Mouse (Mus musculus): Measurements from ENCODE around the gene Adgrl3. TPM values are rescaled to one million over a fixed set of nuclear protein-coding genes. Genes with fewer than 3 reads are reported as not detected.

Adgrl3 gene
- polyA plus RNA-seq, 1 experiment from 2014 or later = 8.5 TPM

GRCm38 (mm10) chr5:81347571-81347970 is 327.6 kb downstream of the Adgrl3 start:
- no peaks in the 10 kb centered on the region for H3K36me3 ChIP-seq (ENCODE audit: control insufficient read depth, insufficient read depth, low read length)
- no peak overlapping the region for H3K4me3 ChIP-seq (ENCODE audit: control insufficient read depth in 1 of 2, insufficient read depth in 1 of 2, low read depth in 1 of 2, low read length in 2 of 2)
- no peak overlapping the region for H3K4me2 ChIP-seq (ENCODE audit: low read length)
- no peak overlapping the region for H3K9ac ChIP-seq (ENCODE audit: low read length)
- no peak overlapping the region for H3K27ac ChIP-seq (replicated peaks in 1 of 2; ENCODE audit: control insufficient read depth in 1 of 2, insufficient read depth in 1 of 2, low read depth in 2 of 2, low read length in 2 of 2)
- H3K9me3 ChIP-seq (ENCODE audit: control insufficient read depth, low read length) = no peaks in the 10 kb centered on the region
- ATAC-seq (ENCODE audit: insufficient number of reproducible peaks, insufficient read depth, low FRiP score, low read depth) = no peak
- no peaks in the 10 kb centered on the region for H3K4me1 ChIP-seq (ENCODE audit: control insufficient read depth in 2 of 2, insufficient read depth in 2 of 2, low read length in 2 of 2)
- no peaks in the 10 kb centered on the region for H3K27me3 ChIP-seq (ENCODE audit: control insufficient read depth, insufficient read depth, low read length)
- WGBS = 58% methylated on average over 4 of the region's 4 CpGs

GRCm38 (mm10) chr5:81359560-81359959 is 339.6 kb downstream of the Adgrl3 start:
- WGBS = 65% methylated on average over 2 of the region's 2 CpGs
- no peaks in the 10 kb centered on the region for H3K4me1 ChIP-seq (ENCODE audit: control insufficient read depth in 2 of 2, insufficient read depth in 2 of 2, low read length in 2 of 2)

GRCm38 (mm10) chr5:81364198-81364643 is 344.3 kb downstream of the Adgrl3 start:
- no peaks in the 10 kb centered on the region for H3K27me3 ChIP-seq (ENCODE audit: control insufficient read depth, insufficient read depth, low read length)
- H3K4me1 ChIP-seq (ENCODE audit: control insufficient read depth in 2 of 2, insufficient read depth in 2 of 2, low read length in 2 of 2) = no peaks in the 10 kb centered on the region
- H3K4me2 ChIP-seq (ENCODE audit: low read length) = no peak overlapping the region
- no peak for ATAC-seq (ENCODE audit: insufficient number of reproducible peaks, insufficient read depth, low FRiP score, low read depth)
- H3K4me3 ChIP-seq (ENCODE audit: control insufficient read depth in 1 of 2, insufficient read depth in 1 of 2, low read depth in 1 of 2, low read length in 2 of 2) = no peak overlapping the region
- no peaks in the 10 kb centered on the region for H3K36me3 ChIP-seq (ENCODE audit: control insufficient read depth, insufficient read depth, low read length)
- 63% methylated on average over 8 of the region's 8 CpGs for WGBS
- no peaks in the 10 kb centered on the region for H3K9me3 ChIP-seq (ENCODE audit: control insufficient read depth, low read length)
- no peak overlapping the region for H3K27ac ChIP-seq (replicated peaks in 1 of 2; ENCODE audit: control insufficient read depth in 1 of 2, insufficient read depth in 1 of 2, low read depth in 2 of 2, low read length in 2 of 2)
- no peak overlapping the region for H3K9ac ChIP-seq (ENCODE audit: low read length)

More at GRCm38 (mm10) chr5:81359560-81359959, 339.6 kb downstream of the Adgrl3 start:
- Histone ChIP-seq H3K36me3 (ENCODE audit: control insufficient read depth, insufficient read depth, low read length) (no peaks in the 10 kb centered on the region), H3K9me3 (ENCODE audit: control insufficient read depth, low read length) (no peaks in the 10 kb centered on the region), H3K4me3 (ENCODE audit: control insufficient read depth in 1 of 2, insufficient read depth in 1 of 2, low read depth in 1 of 2, low read length in 2 of 2) (no peak overlapping the region), H3K4me2 (ENCODE audit: low read length) (no peak overlapping the region), H3K27ac (replicated peaks in 1 of 2; ENCODE audit: control insufficient read depth in 1 of 2, insufficient read depth in 1 of 2, low read depth in 2 of 2, low read length in 2 of 2) (no peak overlapping the region), H3K9ac (ENCODE audit: low read length) (no peak overlapping the region), H3K27me3 (ENCODE audit: control insufficient read depth, insufficient read depth, low read length) (no peaks in the 10 kb centered on the region)
- no peak for ATAC-seq (ENCODE audit: insufficient number of reproducible peaks, insufficient read depth, low FRiP score, low read depth)

- H3K36me3 ChIP-seq (ENCODE audit: control insufficient read depth, insufficient read depth, low read length) = no peaks in the 10 kb centered on the region
- H3K27ac ChIP-seq (replicated peaks in 1 of 2; ENCODE audit: control insufficient read depth in 1 of 2, insufficient read depth in 1 of 2, low read depth in 2 of 2, low read length in 2 of 2) = no peak overlapping the region
- H3K4me1 ChIP-seq (ENCODE audit: control insufficient read depth in 2 of 2, insufficient read depth in 2 of 2, low read length in 2 of 2) = no peaks in the 10 kb centered on the region
- no peak for ATAC-seq (ENCODE audit: insufficient number of reproducible peaks, insufficient read depth, low FRiP score, low read depth)
- 60% methylated on average over 2 of the region's 2 CpGs for WGBS
- H3K9me3 ChIP-seq (ENCODE audit: control insufficient read depth, low read length) = no peaks in the 10 kb centered on the region
- H3K4me2 ChIP-seq (ENCODE audit: low read length) = no peak overlapping the region
- H3K4me3 ChIP-seq (ENCODE audit: control insufficient read depth in 1 of 2, insufficient read depth in 1 of 2, low read depth in 1 of 2, low read length in 2 of 2) = no peak overlapping the region
- no peaks in the 10 kb centered on the region for H3K27me3 ChIP-seq (ENCODE audit: control insufficient read depth, insufficient read depth, low read length)
- H3K9ac ChIP-seq (ENCODE audit: low read length) = no peak overlapping the region
Measured at GRCm38 (mm10) chr5:81365250-81365649, 345.3 kb downstream of the Adgrl3 start.

GRCm38 (mm10) chr5:81370126-81370850 is 350.4 kb downstream of the Adgrl3 start:
- Histone ChIP-seq H3K27me3 (ENCODE audit: control insufficient read depth, insufficient read depth, low read length) (no peaks in the 10 kb centered on the region), H3K4me3 (ENCODE audit: control insufficient read depth in 1 of 2, insufficient read depth in 1 of 2, low read depth in 1 of 2, low read length in 2 of 2) (no peak overlapping the region), H3K4me2 (ENCODE audit: low read length) (no peak overlapping the region), H3K4me1 (ENCODE audit: control insufficient read depth in 2 of 2, insufficient read depth in 2 of 2, low read length in 2 of 2) (no peaks in the 10 kb centered on the region), H3K9me3 (ENCODE audit: control insufficient read depth, low read length) (no peaks in the 10 kb centered on the region), H3K9ac (ENCODE audit: low read length) (no peak overlapping the region), H3K36me3 (ENCODE audit: control insufficient read depth, insufficient read depth, low read length) (no peaks in the 10 kb centered on the region), H3K27ac (replicated peaks in 1 of 2; ENCODE audit: control insufficient read depth in 1 of 2, insufficient read depth in 1 of 2, low read depth in 2 of 2, low read length in 2 of 2) (no peak overlapping the region)
- no peak for ATAC-seq (ENCODE audit: insufficient number of reproducible peaks, insufficient read depth, low FRiP score, low read depth)
- WGBS = 89% methylated on average over 10 of the region's 10 CpGs

- no peak overlapping the region for H3K4me2 ChIP-seq (ENCODE audit: low read length)
- H3K27me3 ChIP-seq (ENCODE audit: control insufficient read depth, insufficient read depth, low read length) = no peaks in the 10 kb centered on the region
- H3K27ac ChIP-seq (replicated peaks in 1 of 2; ENCODE audit: control insufficient read depth in 1 of 2, insufficient read depth in 1 of 2, low read depth in 2 of 2, low read length in 2 of 2) = no peak overlapping the region
- no peaks in the 10 kb centered on the region for H3K4me1 ChIP-seq (ENCODE audit: control insufficient read depth in 2 of 2, insufficient read depth in 2 of 2, low read length in 2 of 2)
- no peak for ATAC-seq (ENCODE audit: insufficient number of reproducible peaks, insufficient read depth, low FRiP score, low read depth)
- H3K4me3 ChIP-seq (ENCODE audit: control insufficient read depth in 1 of 2, insufficient read depth in 1 of 2, low read depth in 1 of 2, low read length in 2 of 2) = no peak overlapping the region
- H3K36me3 ChIP-seq (ENCODE audit: control insufficient read depth, insufficient read depth, low read length) = no peaks in the 10 kb centered on the region
- H3K9me3 ChIP-seq (ENCODE audit: control insufficient read depth, low read length) = 0 out of 2 replicates have a peak, but pooled peaks cover 4% of the 10 kb centered on the region
- WGBS = 88% methylated on average over 7 of the region's 7 CpGs
- H3K9ac ChIP-seq (ENCODE audit: low read length) = no peak overlapping the region
Measured at GRCm38 (mm10) chr5:81375992-81376391, 356.1 kb downstream of the Adgrl3 start.

GRCm38 (mm10) chr5:81405582-81406143 is 385.7 kb downstream of the Adgrl3 start:
- Histone ChIP-seq H3K27ac (replicated peaks in 1 of 2; ENCODE audit: control insufficient read depth in 1 of 2, insufficient read depth in 1 of 2, low read depth in 2 of 2, low read length in 2 of 2) (no peak overlapping the region), H3K4me2 (ENCODE audit: low read length) (no peak overlapping the region), H3K4me3 (ENCODE audit: control insufficient read depth in 1 of 2, insufficient read depth in 1 of 2, low read depth in 1 of 2, low read length in 2 of 2) (no peak overlapping the region), H3K9me3 (ENCODE audit: control insufficient read depth, low read length) (no peaks in the 10 kb centered on the region), H3K9ac (ENCODE audit: low read length) (no peak overlapping the region), H3K36me3 (ENCODE audit: control insufficient read depth, insufficient read depth, low read length) (no peaks in the 10 kb centered on the region), H3K4me1 (ENCODE audit: control insufficient read depth in 2 of 2, insufficient read depth in 2 of 2, low read length in 2 of 2) (no peaks in the 10 kb centered on the region), H3K27me3 (ENCODE audit: control insufficient read depth, insufficient read depth, low read length) (no peaks in the 10 kb centered on the region)
- ATAC-seq (ENCODE audit: insufficient number of reproducible peaks, insufficient read depth, low FRiP score, low read depth) = no peak
- WGBS = 69% methylated on average over 1 of the region's 1 CpGs
